Mouse (Mus musculus): ENCODE measurements around the gene Cttn.

Cttn gene

DNA sequence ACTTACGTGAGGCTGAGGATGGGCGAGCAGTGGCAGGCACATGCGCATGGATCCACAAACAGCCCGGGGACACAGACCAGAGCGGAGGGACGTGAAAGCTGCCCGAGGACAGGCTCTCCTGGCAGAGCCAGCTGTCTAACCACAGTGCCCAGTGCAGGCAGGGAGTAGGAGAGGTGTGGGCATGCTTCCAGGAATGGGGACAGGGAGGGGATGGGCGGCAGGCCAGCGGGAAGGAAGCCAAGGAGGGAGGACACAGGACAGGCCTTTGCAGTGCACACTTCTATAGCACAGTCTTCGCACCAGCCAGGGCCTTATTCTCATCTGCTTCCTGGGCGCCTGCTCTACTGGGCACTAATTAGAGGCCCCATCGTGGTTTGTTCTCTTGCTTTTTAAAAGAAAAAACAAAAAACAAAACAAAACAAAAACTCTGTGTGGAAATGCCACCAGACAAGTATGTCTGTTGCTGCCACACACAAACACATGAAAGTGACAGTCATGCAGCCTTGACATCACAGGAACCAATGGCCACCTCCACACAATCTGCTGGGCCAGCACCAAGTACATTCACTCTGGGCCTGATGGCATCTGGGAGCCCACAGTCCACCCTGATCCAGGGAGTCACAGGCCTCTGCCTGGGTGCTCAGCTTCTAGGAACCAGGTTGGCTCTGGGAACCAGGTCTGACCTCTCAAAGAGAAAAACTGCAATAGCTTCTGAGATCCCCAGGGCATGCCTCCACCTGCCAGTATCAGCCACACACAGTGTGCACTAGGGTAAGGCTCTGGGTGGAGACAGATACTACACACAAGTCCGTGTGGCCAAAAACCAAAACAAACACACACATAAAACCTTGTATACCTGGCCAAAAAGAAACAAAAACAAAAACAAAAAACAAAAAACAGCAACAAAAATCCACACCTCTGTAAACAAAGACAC lies 20.9 kb downstream of the Cttn start:
- no peak for DNase-seq (ENCODE audit: low read depth, low spot score)

DNA sequence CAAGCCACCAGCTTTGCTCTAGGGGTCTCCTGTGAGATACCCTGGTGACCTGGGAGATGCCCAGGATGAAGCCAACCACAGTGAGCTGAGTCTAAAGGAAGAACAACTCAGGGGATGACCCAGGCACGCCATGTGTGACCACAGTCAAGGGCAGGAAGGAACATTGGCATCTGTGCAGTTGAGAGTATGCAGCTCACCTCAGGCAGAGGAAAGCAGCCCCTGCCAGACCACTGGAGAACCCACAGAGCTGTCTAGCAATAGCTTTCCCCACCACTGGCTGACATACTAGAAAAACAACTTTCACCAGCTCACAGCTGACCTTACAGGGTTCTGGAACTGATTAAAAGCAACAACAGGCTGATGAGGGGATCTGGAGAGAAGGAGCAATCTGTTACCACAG lies 22.6 kb downstream of the Cttn start:
- DNase-seq (ENCODE audit: low read depth, low spot score): no peak

DNA sequence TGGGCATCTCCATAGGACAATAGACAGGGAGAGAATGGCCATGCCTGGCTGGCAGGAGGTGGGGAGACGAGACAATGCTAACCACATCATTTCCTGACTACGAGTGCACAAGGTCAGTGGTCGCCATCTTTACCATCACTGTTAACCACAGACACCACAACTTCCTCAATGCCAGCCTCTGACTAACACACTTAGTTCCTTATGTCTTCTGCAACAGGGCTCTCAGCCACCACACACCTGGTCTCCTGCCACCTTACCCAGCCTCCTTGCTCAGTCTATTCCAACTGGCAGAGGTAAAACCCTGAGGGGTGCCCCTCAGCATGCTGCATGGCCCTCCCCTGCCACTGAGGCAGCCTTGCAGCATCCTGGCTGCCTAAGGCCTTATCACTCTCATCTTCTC lies 23.7 kb downstream of the Cttn start:
- peak; percentile 73 for DNase-seq (ENCODE audit: low read depth, low spot score)

DNA sequence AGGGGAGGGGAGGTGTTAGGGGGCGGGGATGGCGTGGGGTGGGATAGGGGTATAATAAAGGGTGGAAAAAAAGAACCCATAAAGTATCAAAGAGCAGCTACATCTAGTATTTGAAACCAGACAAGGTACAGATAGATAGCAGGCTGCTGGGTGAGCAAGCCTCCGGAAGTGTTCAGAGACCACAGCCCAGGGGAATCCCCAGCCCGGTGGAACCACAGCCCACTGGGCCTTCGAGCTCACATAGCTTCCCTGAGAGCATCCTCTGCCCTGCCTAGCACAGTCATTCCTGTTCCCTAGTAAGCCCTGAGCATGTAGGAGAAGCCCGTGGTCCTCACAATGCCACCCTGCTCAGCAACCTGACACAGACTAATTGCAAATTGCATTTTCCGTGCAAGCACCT lies 26.0 kb downstream of the Cttn start:
- DNase-seq (ENCODE audit: low read depth, low spot score): peak; percentile 83

DNA sequence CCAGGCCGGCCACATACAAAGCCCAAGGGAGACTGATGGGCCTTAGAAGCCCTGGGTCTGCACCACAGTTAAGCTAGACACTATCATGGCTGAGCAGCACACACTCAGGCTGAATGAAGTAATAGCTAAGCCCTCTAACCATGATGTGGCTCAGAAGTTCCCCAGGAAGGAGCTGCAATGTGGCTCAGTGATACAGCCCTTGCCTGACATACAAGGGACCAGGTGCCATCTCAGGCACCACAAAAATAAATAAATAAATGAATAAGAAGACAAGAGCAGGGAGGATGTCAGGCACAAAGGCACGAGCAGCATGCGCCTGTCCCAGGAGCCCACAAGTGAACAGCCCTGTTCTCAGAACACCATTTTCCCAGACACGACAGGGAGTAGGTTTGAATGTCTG lies 28.8 kb downstream of the Cttn start:
- no peak for DNase-seq (ENCODE audit: low read depth, low spot score)

DNA sequence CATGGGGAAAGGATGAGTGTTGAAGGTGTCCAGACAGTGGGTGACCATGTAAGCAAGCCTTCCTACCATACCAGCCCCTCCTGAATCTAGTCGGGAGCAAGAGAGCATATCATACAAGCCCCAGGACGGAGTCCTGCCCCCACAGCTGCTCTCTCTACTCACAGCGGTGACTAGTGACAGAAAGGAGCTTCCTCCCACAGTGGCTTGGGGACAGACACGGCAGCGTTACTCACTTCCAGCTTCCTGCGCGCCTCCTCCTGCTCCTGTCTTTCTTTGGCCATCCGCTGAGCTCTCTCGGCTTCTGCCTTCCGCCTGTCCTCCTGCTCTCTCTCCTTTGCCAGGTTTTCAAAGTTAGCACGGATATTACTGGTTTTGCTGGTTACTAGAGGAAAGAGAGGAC lies 29.3 kb downstream of the Cttn start:
- no peak for DNase-seq (ENCODE audit: low read depth, low spot score)

DNA sequence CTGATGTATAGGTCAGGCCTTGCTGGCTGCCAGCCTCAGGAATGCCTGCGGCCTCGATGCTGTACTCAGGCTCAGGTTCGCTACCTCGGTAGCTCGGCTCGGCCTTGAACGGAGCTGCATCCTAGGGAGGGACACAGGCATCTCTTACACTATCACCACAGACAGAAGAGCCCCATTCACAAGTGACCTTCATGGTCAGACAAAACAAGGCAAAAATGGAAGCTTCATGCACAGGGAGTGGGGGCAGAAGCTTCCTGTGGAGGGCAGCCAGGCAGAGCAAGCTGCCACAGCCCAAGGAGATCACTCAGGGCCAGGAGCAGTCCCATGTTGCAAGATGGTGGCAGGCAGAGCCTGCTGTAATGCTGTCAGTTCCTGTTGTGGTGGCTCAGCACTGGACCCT lies 32.0 kb downstream of the Cttn start:
- DNase-seq (ENCODE audit: low read depth, low spot score): no peak

DNA sequence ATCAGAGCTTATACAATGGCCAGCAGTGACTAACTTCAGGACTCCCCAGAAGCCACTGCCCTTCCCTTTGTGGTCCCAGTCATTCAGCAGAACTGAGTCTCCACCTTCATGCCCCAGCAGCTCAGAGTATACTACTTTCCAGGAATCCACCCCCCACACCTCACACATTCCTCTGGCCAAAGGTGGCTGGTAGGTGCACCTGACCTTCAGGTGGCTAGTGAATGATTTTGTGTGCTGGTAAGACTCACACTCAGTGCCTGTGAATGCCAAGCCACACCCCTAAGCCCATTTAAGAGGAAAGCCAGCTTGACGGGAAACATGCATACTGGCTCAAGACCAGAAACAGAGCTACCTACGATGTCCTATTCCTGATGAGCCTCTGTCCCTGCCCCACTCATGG lies 37.9 kb downstream of the Cttn start:
- DNase-seq (ENCODE audit: low read depth, low spot score): no peak

DNA sequence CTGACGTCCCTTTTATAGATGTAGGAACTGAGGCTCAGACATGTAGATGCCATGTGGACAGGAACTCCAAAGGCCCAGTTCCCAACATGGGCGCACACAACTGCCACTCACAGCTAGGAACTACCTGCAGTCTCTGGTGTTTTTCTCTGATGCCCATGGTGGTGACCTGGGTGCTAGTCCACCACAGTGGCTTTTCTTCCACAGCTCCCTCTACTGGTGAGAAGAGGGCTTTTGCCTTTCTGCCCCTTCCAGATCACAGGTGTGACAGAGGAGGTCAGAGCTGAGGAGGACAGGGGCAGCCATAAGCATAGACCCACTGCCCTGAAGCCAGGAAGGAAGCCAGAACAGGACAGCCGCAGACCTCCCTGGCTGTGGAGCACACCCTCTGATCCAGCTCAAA lies 43.3 kb downstream of the Cttn start:
- no peak for DNase-seq (ENCODE audit: low read depth, low spot score)

DNA sequence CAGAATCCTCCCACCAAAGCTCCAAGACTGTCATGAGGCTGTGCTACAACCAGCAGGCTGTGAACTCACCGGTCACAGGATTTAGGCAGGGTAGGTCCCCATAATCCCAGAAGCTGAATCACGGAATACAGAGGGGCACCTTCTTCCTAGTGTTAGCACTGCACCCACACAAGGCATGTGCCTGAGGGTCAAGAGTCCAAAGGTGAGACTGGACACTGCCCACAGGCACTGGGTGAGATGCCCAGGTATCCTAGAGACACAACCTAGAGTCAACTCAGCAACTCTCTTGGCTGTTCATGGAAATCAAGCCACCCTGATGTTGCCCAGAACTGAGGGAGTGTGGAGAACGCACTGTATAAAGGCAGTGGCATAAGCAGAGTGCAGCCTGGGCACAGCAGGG lies 44.2 kb downstream of the Cttn start:
- DNase-seq (ENCODE audit: low read depth, low spot score): no peak

DNA sequence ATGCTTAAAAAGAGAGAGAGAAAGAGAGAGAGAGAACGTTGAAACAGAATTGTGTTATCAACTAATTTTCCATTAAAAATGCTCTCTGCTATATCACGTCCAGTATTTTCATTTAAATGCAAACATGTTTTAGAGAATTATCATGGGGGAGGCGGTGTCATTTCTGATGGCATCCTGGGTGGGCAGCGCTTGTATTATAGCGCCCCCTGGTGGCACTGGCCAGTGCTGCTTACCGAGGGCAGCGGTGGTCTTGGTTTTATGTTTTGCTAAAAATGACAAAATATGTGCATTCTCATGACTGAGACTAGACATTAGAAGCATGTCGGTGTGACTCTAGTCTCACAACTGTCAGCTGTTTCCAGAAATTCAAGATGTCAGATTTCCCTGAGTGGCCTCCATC lies 44.9 kb downstream of the Cttn start:
- DNase-seq (ENCODE audit: low read depth, low spot score): peak; percentile 27

DNA sequence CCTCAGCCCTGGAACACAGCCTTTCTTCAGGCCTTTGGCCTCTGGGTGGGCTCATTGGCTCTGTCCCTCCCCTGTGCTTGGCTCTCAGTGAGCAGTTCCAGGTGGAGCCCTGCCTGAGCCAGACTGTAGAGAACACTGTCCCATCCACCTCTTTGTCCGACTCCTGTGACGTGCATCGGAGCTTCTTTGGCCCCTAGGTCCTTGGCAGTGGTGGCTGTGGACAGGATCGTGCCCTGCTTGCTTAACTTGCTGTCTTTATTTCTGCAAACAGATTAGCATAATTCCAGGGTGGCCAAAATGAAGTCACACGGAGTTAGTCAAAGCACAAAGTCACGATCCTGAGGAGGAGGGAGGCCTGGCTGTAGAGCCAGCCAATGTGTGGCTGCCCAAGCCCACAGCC lies 49.3 kb downstream of the Cttn start:
- DNase-seq (ENCODE audit: low read depth, low spot score): no peak

DNA sequence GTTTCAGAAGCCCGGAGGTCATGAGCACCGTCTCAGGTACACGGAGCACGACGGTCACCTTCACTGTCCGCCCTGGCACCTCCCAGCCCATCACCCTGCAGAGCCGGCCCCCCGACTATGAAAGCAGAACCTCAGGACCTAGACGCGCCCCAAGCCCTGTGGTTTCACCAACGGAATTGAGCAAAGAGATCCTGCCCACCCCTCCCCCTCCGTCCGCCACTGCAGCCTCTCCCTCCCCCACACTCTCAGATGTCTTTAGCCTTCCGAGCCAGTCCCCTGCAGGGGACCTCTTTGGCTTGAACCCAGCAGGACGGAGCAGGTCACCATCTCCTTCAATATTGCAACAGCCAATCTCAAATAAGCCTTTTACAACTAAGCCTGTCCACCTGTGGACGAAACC lies 50.3 kb downstream of the Cttn start:
- no peak for DNase-seq (ENCODE audit: low read depth, low spot score)

DNA sequence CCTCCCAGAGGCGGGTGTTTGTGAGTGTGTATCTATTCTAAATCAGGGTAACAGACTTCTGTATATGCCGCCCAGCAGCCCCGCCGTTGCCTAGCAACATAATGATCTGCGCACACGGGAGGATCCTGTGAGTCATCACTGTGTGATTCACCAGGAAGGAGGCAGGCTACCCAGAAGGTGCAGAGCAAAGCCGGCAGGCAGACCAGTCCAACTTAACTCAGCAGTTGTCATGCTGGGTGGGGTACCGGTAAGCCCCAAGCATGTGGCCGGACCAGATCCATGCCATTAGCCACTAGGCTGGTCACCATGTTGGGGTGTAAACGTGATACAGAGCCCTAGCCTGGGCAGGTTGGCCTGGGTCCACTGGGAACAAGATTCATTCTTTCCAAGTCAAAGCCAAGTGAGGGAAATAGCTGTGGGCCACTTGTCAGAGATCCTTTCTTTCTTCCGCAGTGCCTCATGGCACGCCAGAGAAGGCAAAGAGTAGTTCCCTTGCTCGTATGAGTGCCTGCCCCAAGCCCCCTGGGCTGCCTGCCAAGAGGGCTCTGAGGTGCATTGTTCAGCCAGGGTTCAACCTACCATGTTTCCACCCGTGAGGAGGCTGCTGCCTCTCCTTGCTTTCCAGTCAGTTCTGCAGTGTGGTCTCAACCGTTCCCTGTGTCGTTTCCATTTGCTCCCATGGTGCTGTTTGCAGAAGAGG lies 53.0 kb downstream of the Cttn start:
- DNase-seq (ENCODE audit: low read depth, low spot score): peak; percentile 59

DNA sequence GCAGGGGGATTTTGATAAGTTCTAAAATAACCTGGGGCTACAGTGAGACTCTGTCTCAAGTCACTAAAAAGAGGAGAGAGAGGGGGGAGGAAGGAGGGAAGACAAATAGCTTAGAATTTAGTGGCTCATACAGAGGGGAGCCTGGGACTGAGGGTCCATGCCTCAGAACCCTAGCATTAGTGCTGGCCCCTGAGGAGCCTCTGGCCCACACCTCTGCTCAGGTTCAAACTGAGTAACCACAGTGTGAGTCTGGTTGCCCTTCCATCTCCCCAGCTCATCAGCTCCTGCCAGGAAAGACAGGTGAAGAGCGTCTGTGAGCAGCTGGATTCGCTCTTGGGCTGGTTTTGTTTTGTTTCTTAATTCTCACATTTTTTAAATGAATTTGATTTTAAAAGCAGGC lies 53.6 kb downstream of the Cttn start:
- no peak for DNase-seq (ENCODE audit: low read depth, low spot score)

DNA sequence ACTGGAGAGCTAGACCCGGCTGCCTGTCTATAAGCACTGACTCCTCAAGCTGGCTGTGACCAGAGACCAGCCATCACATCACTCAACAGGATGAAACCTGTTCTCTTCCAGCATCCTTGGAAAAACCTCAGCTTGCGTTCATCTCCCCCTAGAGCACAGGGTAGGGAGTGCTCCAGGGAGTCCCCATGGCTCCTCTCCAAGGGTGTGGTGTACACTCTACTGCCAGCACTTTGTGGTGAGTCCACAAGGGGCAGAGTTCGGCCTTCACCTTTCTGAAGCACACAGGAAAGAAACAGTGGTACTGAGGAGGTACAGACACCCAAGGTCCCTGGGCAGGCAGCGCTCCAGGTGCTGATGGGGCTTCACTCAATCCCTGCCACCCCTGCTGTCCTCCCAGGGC lies 55.0 kb downstream of the Cttn start:
- DNase-seq (ENCODE audit: low read depth, low spot score): no peak

DNA sequence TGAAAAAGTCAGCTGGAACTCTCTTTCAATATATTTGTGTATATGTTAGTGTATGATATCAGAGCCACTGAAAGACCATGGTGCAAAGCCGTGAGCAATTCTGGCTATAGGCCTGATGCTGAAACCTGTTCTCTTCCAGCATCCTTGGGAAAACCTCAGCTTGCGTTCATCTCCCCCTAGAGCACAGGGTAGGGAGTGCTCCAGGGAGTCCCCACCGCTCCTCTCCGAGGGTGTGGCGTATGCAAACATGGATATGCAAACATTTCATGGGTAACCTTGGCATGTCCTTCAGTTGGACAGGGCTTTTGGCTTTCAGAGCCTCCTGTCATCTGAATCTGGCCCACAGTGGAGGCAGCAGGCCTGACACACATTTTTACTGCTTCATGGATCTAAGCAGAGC lies 56.2 kb downstream of the Cttn start:
- no peak for DNase-seq (ENCODE audit: low read depth, low spot score)

DNA sequence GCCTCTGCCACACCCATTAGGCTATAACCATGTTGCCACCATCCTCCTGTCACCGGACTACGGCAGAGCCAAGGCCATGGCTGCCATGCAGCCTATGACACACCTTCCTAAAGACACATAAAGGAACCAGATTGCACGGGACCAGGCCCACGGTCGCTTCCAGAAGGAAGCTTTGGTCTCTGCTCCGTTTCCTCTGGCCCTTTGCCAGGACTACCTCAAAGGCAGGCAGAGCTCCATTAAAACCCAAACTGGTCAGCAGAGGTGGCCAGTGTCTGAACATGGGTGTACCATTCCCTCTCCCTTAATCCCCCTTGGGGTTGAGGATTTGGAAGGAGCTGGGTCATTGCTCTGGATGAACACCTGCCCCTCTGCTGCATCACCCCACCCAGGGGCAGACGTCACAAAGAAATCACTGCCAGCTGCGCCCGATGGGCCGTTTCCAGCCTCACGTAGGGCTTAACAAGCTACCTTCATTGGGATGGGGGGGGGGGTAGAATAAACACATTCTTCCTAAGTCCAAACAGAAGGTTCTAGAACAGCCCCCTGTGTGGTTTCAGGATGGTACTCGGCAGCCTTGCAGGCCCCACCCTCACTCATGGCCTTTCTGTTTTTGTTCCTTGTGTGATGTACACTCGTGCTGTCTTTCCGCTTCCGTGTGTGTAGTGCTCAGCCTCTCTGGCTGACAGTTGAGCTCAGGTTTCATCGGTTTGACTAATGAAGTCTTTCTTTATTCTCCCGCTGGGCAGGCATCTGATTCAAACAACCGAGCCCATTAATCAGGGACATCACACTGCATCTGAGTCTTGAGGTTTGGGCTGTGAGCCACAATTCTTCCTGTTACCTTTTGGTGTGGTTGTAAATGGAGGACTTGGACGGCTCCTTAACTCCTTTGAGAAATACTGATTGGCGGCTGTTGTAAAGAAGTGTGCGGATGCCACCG lies 58.6 kb downstream of the Cttn start:
- no peak for DNase-seq (ENCODE audit: low read depth, low spot score)

DNA sequence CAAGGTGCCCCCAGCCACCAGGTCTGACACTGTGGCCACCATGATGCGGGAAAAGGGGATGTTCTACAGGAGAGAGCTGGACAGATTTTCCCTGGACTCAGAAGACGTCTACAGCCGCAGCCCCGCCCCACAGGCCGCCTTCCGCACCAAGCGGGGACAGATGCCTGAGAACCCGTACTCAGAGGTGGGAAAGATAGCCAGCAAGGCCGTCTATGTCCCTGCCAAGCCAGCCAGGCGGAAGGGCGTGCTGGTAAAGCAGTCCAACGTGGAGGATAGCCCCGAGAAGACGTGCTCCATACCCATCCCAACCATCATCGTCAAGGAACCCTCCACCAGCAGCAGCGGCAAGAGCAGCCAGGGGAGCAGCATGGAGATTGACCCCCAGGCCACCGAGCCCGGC lies 61.1 kb downstream of the Cttn start:
- no peak for DNase-seq (ENCODE audit: low read depth, low spot score)

DNA sequence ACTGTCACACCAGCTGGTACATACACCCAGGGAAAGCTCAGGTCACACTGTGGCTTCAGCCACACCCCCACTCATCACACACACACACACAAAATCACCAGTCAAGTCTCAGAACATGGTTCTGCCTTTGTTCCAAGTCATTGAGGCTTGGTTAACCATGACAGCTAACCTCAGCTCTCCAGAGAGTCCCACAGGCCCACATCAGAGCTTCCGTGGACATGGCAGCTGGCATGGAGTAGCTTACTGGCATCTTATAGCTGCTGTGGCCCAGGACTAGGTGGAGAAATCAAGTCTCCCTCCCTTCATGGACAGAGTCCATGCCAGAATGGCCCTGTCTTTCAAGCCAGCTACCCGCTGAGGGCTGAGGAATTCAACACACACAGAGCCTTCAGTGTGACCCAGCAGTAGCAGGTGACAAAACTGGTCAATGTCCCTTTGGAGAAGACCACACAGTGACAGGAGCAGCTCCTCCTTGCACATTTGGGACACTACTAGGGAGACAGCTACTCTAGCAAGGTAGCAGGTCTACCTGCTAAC lies 62.3 kb downstream of the Cttn start:
- no peak for DNase-seq (ENCODE audit: low read depth, low spot score)

DNA sequence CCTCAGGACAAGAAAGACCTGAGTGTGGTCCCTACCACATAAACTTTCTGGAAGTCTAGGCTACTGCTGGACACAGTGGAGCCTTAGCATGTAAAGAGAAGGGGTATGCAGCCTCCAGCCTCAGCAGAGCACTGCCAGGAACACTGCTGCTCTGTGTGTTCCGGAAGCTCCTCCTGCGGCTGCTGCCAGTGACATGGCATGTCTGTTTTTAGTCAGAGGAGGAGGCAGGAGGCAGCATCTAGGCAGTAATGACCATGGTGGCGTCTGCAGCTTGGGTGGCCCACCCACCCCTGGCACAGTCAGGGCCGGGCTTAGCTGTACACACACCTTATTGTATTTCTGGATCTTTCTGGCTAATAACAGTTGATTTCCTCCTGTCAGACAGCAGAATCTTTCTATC lies 63.1 kb downstream of the Cttn start:
- DNase-seq (ENCODE audit: low read depth, low spot score): no peak

DNA sequence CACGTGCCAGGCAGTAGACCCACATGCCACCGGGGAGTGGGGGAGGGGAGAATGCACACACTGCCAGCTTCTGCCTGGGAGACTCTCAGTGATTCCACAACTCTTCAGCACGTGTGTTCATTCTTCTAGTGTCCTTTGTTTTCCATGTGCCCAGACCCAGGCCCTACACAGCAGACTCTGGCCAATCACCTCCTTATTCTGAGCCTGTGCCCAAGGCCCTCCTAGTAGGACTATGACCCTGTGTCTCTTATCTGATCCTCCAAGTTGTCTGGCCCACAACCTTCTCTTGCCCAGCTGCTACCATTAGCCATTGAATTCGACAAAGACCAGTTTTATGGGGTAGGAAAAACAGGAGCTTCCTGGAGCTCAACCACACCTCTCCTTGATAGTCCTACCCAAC lies 68.3 kb downstream of the Cttn start:
- no peak for DNase-seq (ENCODE audit: low read depth, low spot score)
